Comparison of ENCODE assay signal across 27 mouse cellular contexts in the genomic region with DNA sequence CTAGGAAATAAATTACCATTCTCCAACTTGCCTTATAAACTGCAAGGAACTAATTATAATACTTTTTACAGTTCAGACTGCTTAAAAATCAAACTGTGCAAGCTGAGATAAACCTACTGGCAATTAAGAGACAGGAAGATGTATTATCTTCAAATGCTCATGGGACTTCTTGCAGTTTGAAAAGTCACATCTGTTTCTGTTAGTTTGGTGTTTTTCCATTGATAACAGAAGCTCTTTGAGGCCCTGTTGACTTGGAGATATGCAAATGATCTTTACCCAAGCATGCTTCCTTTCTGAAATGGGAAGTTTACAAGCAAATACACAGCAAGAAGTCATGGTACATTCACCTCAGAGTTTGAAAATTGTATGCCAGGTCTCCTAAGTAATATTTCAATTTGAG.
DNase-seq lines count a peak whose midpoint lies in the region; ATAC-seq and TF ChIP-seq lines count a peak whose summit lies in the region.
"Had no signal": no experiment of that assay in that cellular context is flagged by ENCODE, and none has a peak within 500 bp of the region (broad histone marks: within the 10 kb centered on the region; RNA-seq: fewer than 3 reads in every experiment).

No protein-coding gene starts in this region.

- H3K9ac ChIP-seq in CH12.LX (ENCODE audit: insufficient read depth, low read depth) (no peak overlapping the region), MEL (ENCODE audit: control insufficient read depth, low read depth, low read length, poor library complexity, severe bottlenecking) (no peak overlapping the region; the same call in 1 of the 2 replicates)
- no peak overlapping the region for H3K9ac ChIP-seq in liver, embryonic 13.5 days
- no peak overlapping the region for H3K9ac ChIP-seq in hindbrain, postnatal 0 days (replicated peaks; ENCODE audit: low read length)
- H3K9ac ChIP-seq: embryonic facial prominence, embryonic 15.5 days; forebrain, embryonic 12.5 days; heart, embryonic 13.5 days; hindbrain, embryonic 14.5 days; limb, embryonic 12.5 days; neural tube, embryonic 15.5 days; stomach, embryonic 15.5 days had no signal

- H3K27ac ChIP-seq in CH12.LX (ENCODE audit: insufficient read depth, low read depth) = no peak overlapping the region
- no peak overlapping the region for H3K27ac ChIP-seq in MEL (ENCODE audit: control insufficient read depth, low read depth, low read length)
- no peak overlapping the region for H3K27ac ChIP-seq in liver, embryonic 13.5 days
- no peak overlapping the region for H3K27ac ChIP-seq in hindbrain, postnatal 0 days
- H3K27ac ChIP-seq: embryonic facial prominence, embryonic 10.5 days; embryonic facial prominence, embryonic 15.5 days; forebrain, embryonic 12.5 days; heart, embryonic 13.5 days; hindbrain, embryonic 14.5 days; limb, embryonic 12.5 days; neural tube, embryonic 15.5 days; stomach, embryonic 15.5 days had no signal

- dilution Hi-C loops in CH12.LX (cut with MboI; ENCODE audit: extremely low pct_ligation_motif_present, extremely low pct_unique_long_range_greater_than_20kb, low sequenced_read_pairs) = no loop called here

- H3K4me1 ChIP-seq in CH12.LX (ENCODE audit: control insufficient read depth in 1 of 2, insufficient read depth in 2 of 2) (no peaks in the 10 kb centered on the region), MEL (ENCODE audit: control insufficient read depth in 1 of 2, insufficient read depth in 2 of 2, low read length in 2 of 2) (peaks cover 3 to 51% of the 10 kb centered on the region in 2 experiments)
- H3K4me1 ChIP-seq in liver, embryonic 13.5 days (replicated peaks) = no peaks in the 10 kb centered on the region
- no peaks in the 10 kb centered on the region for H3K4me1 ChIP-seq in hindbrain, postnatal 0 days (ENCODE audit: insufficient read depth, low read length)
- H3K4me1 ChIP-seq: embryonic facial prominence, embryonic 10.5 days; embryonic facial prominence, embryonic 15.5 days; forebrain, embryonic 12.5 days; heart, embryonic 13.5 days; limb, embryonic 12.5 days; neural tube, embryonic 15.5 days; stomach, embryonic 15.5 days had no signal

- H3K4me2 ChIP-seq in CH12.LX (ENCODE audit: insufficient read depth, low read depth, poor library complexity, severe bottlenecking) = no peak overlapping the region
- H3K4me2 ChIP-seq in liver, embryonic 13.5 days = no peak overlapping the region
- H3K4me2 ChIP-seq in hindbrain, postnatal 0 days (ENCODE audit: low read depth, low read length) = no peak overlapping the region
- H3K4me2 ChIP-seq: embryonic facial prominence, embryonic 15.5 days; forebrain, embryonic 12.5 days; heart, embryonic 13.5 days; hindbrain, embryonic 14.5 days; limb, embryonic 12.5 days; neural tube, embryonic 15.5 days; stomach, embryonic 15.5 days had no signal

- peak; percentile 71 for TF ChIP-seq EP300 in CH12.LX (IDR thresholded peaks at IDR 0.05; ENCODE audit: low read length)
- TF ChIP-seq EP300 in MEL (IDR thresholded peaks at IDR 0.05; ENCODE audit: low read depth in 1 of 2, low read length in 2 of 2) = peak; percentile 100

- no peaks in the 10 kb centered on the region for H3K9me3 ChIP-seq in CH12.LX (replicated peaks; ENCODE audit: low read length)
- H3K9me3 ChIP-seq in MEL (replicated peaks; ENCODE audit: insufficient read depth, low read length) = no peaks in the 10 kb centered on the region
- H3K9me3 ChIP-seq in liver, embryonic 13.5 days (replicated peaks) = no peaks in the 10 kb centered on the region
- H3K9me3 ChIP-seq in hindbrain, postnatal 0 days (ENCODE audit: low read length) = no peaks in the 10 kb centered on the region
- H3K9me3 ChIP-seq: embryonic facial prominence, embryonic 10.5 days; embryonic facial prominence, embryonic 15.5 days; forebrain, embryonic 12.5 days; heart, embryonic 13.5 days; limb, embryonic 12.5 days; neural tube, embryonic 15.5 days; stomach, embryonic 15.5 days had no signal

- DNase-seq in CH12.LX (ENCODE audit: extremely low read depth) (peak; percentile 66), MEL (ENCODE audit: low read depth, low spot score) (peak; percentile 92)
- DNase-seq in liver, embryonic 13.5 days = no peak
- DNase-seq in frontal cortex, adult 2 months (ENCODE audit: extremely low spot score in 1 of 2, low spot score in 1 of 2) = no peak
- no peak for DNase-seq in hindbrain, postnatal 0 days (ENCODE audit: low spot score)
- DNase-seq in ovary, postnatal 36 days (ENCODE audit: low spot score) = no peak
- DNase-seq: adrenal gland, postnatal 25 days; cerebellum, adult 2 months; cerebellum, postnatal 14 days; heart, postnatal 10 days; kidney, adult 2 months; lung, adult 18-20 months; lung, postnatal 4 days; midbrain, embryonic 14.5 days; right cerebral cortex, adult 18-20 months; right cerebral cortex, postnatal 4 days had no signal

- H3K4me3 ChIP-seq in CH12.LX (replicated peaks in 1 of 3; ENCODE audit: low read depth in 2 of 3, low read length in 2 of 3, poor library complexity in 1 of 3) (no peak overlapping the region), MEL (ENCODE audit: control insufficient read depth in 1 of 2, insufficient read depth in 1 of 2, low read depth in 2 of 2, low read length in 2 of 2) (peak overlapping the region in 1 of 2 experiments; percentile 30; a peak in 2 of 4 replicates)
- no peak overlapping the region for H3K4me3 ChIP-seq in liver, embryonic 13.5 days (replicated peaks)
- no peak overlapping the region for H3K4me3 ChIP-seq in hindbrain, postnatal 0 days (ENCODE audit: low read length)
- H3K4me3 ChIP-seq: embryonic facial prominence, embryonic 10.5 days; embryonic facial prominence, embryonic 15.5 days; forebrain, embryonic 12.5 days; heart, embryonic 13.5 days; limb, embryonic 12.5 days; neural tube, embryonic 15.5 days; stomach, embryonic 15.5 days had no signal

- H3K27me3 ChIP-seq in CH12.LX (replicated peaks) (no peaks in the 10 kb centered on the region), MEL (ENCODE audit: control insufficient read depth in 1 of 2, insufficient read depth in 2 of 2, low read length in 2 of 2) (no peaks in the 10 kb centered on the region)
- no peaks in the 10 kb centered on the region for H3K27me3 ChIP-seq in liver, embryonic 13.5 days
- no peaks in the 10 kb centered on the region for H3K27me3 ChIP-seq in hindbrain, postnatal 0 days (ENCODE audit: insufficient read depth, low read length)
- H3K27me3 ChIP-seq: embryonic facial prominence, embryonic 15.5 days; forebrain, embryonic 12.5 days; heart, embryonic 13.5 days; limb, embryonic 12.5 days; neural tube, embryonic 15.5 days; stomach, embryonic 15.5 days had no signal

- no peak for TF ChIP-seq CTCF in CH12.LX (conservative IDR thresholded peaks at IDR 0.05 in 1 of 2, IDR thresholded peaks at IDR 0.05 in 1 of 2; ENCODE audit: low read depth in 2 of 2, low read length in 2 of 2)
- no peak for TF ChIP-seq CTCF in MEL (IDR thresholded peaks at IDR 0.05 in 2 of 3, conservative IDR thresholded peaks at IDR 0.05 in 1 of 3; ENCODE audit: control insufficient read depth in 1 of 3, insufficient read depth in 1 of 3, low read depth in 2 of 3, low read length in 3 of 3, poor library complexity in 1 of 3, severe bottlenecking in 1 of 3)
- no peak for TF ChIP-seq CTCF in hindbrain, postnatal 0 days (IDR thresholded peaks at IDR 0.05; ENCODE audit: low read depth)

- H3K79me2 ChIP-seq in CH12.LX (replicated peaks; ENCODE audit: control insufficient read depth, extremely low read depth, insufficient read depth, poor library complexity, severe bottlenecking) = no peaks in the 10 kb centered on the region
- no peaks in the 10 kb centered on the region for H3K79me2 ChIP-seq in MEL (ENCODE audit: control insufficient read depth, insufficient read depth, low read length, poor library complexity)

- TF ChIP-seq POLR2A in CH12.LX (IDR thresholded peaks at IDR 0.05; ENCODE audit: low read depth, low read length) (no peak), MEL (IDR thresholded peaks at IDR 0.05; ENCODE audit: control insufficient read depth in 1 of 2, insufficient read depth in 1 of 2, low read depth in 1 of 2, low read length in 2 of 2, poor library complexity in 1 of 2) (no peak)

- H3K36me3 ChIP-seq in CH12.LX (replicated peaks in 1 of 2; ENCODE audit: control insufficient read depth in 1 of 2, insufficient read depth in 1 of 2, low read length in 1 of 2) = no peaks in the 10 kb centered on the region
- peaks cover 0 to 31% of the 10 kb centered on the region in 2 experiments; a peak in 2 of 4 replicates for H3K36me3 ChIP-seq in MEL (ENCODE audit: control insufficient read depth in 1 of 2, insufficient read depth in 2 of 2, low read length in 2 of 2)
- no peaks in the 10 kb centered on the region for H3K36me3 ChIP-seq in liver, embryonic 13.5 days
- no peaks in the 10 kb centered on the region for H3K36me3 ChIP-seq in hindbrain, postnatal 0 days (ENCODE audit: insufficient read depth, low read length)
- H3K36me3 ChIP-seq: embryonic facial prominence, embryonic 10.5 days; embryonic facial prominence, embryonic 15.5 days; forebrain, embryonic 12.5 days; heart, embryonic 13.5 days; limb, embryonic 12.5 days; neural tube, embryonic 15.5 days; stomach, embryonic 15.5 days had no signal

- in situ Hi-C loops in CH12.LX (cut with MboI; ENCODE audit: low pct_ligation_motif_present, low pct_unique_long_range_greater_than_20kb, low sequenced_read_pairs) = no loop called here

- ATAC-seq in liver, embryonic 13.5 days (ENCODE audit: low read depth) = peak; percentile 57
- ATAC-seq in megakaryocyte progenitor cell, adult 5-6 weeks (replicated peaks; ENCODE audit: poor library complexity) = peak; percentile 52
- ATAC-seq in hindbrain, postnatal 0 days = no peak
- no peak for ATAC-seq in inflammation-experienced regulatory T-cells, adult 6 months
- ATAC-seq: lung, postnatal 0 days had no signal

- TF ChIP-seq RAD21 in CH12.LX (IDR thresholded peaks at IDR 0.05; ENCODE audit: low read depth, low read length) (no peak), MEL (IDR thresholded peaks at IDR 0.05; ENCODE audit: low read depth, low read length) (no peak)

TF ChIP-seq in CH12.LX, 34 proteins besides CTCF, POLR2A, EP300 and RAD21 (continues in another document):
- TF ChIP-seq MXI1 (IDR thresholded peaks at IDR 0.05; ENCODE audit: low read depth, low read length) (no peak), CHD1 (IDR thresholded peaks at IDR 0.05; ENCODE audit: low read depth, low read length) (no peak), TBP (conservative IDR thresholded peaks at IDR 0.05; ENCODE audit: low read depth, low read length) (no peak), MEF2A (IDR thresholded peaks at IDR 0.05; ENCODE audit: borderline replicate concordance, low read depth, low read length) (no peak), RCOR1 (conservative IDR thresholded peaks at IDR 0.05; ENCODE audit: low read depth, low read length) (no peak), MAZ (IDR thresholded peaks at IDR 0.05; ENCODE audit: low read depth, low read length) (no peak)

TF ChIP-seq in MEL, 35 proteins besides CTCF, POLR2A, EP300 and RAD21 (continues in another document):
- TF ChIP-seq ZKSCAN1 (IDR thresholded peaks at IDR 0.05; ENCODE audit: low read depth, low read length) (no peak), MAFK (IDR thresholded peaks at IDR 0.05; ENCODE audit: borderline replicate concordance, low read depth, low read length) (no peak), NELFE (IDR thresholded peaks at IDR 0.05; ENCODE audit: low read depth, low read length) (no peak), CHD1 (IDR thresholded peaks at IDR 0.05; ENCODE audit: low read depth, low read length) (no peak), GATA1 (IDR thresholded peaks at IDR 0.05; ENCODE audit: low read depth, low read length) (peak; percentile 100), MAZ (IDR thresholded peaks at IDR 0.05; ENCODE audit: low read depth, low read length) (no peak)

Comparison
In these comparisons a context has a peak if more than half of its experiments do, and no peak if none do; other contexts are left out.
1. DNase-seq: peak in CH12.LX (single experiment) and MEL (single experiment); none in liver, embryonic 13.5 days (single experiment), frontal cortex, adult 2 months (0 of 2), hindbrain, postnatal 0 days (single experiment) and ovary, postnatal 36 days (single experiment).
2. ATAC-seq: peak in liver, embryonic 13.5 days (single experiment) and megakaryocyte progenitor cell, adult 5-6 weeks (single experiment); none in hindbrain, postnatal 0 days (single experiment) and inflammation-experienced regulatory T-cells, adult 6 months (single experiment).